Mouse (Mus musculus) megakaryocyte progenitor cell, adult 5-6 weeks (primary cell): Measurements from ENCODE around the gene Ankrd53. TPM values are rescaled to one million over a fixed set of nuclear protein-coding genes. Genes with fewer than 3 reads are reported as not detected.

Experiments used
- ATAC-seq: replicated peaks from 2 replicates; pipeline ENCODE4 v1.8.0; 2016; ENCODE audit warnings: mild to moderate bottlenecking, moderate TSS enrichment, inconsistent platforms; ENCODE audit not compliant: poor library complexity
- total RNA-seq, 2 experiments: library from RNA; stranded (forward) in 1 of 2; stranded (reverse) in 1 of 2; fragments of 157-497, 149-512 nt in 1 of 2; fragments of 200-1000 nt in 1 of 2; gene quantifications; 2 replicates each; pipeline versions ENCODE4 v1.2.3 to v1.2.4; 2015 to 2017

The Ankrd53 gene
- total RNA-seq (2015), result not detected in 2 replicates
- not detected in 2 replicates for total RNA-seq (2017)

DNA sequence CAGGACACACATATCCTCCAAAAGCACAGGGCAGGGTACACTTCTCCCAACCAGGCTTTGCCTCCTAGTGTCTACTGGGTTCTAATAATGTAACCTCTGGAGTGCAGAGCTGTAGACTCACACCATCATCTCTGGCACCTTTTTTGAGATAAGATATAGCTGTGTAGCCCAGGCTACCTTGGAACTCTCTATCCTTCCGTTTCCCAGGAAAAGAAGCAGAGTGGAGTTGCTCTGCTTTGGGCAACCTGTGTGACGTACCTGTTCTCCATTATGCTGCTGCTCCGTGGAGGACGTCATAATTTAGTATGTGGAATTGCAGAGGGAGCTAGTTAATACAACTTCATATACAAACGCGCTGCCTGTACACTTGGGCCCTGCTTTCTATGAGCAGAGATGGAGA is at the start of gene Ankrd53:
Gene Ankrd53, plus strand, starts transcription at position 301 of the 400 bp plus-strand sequence.
- ATAC-seq, result no peak

DNA sequence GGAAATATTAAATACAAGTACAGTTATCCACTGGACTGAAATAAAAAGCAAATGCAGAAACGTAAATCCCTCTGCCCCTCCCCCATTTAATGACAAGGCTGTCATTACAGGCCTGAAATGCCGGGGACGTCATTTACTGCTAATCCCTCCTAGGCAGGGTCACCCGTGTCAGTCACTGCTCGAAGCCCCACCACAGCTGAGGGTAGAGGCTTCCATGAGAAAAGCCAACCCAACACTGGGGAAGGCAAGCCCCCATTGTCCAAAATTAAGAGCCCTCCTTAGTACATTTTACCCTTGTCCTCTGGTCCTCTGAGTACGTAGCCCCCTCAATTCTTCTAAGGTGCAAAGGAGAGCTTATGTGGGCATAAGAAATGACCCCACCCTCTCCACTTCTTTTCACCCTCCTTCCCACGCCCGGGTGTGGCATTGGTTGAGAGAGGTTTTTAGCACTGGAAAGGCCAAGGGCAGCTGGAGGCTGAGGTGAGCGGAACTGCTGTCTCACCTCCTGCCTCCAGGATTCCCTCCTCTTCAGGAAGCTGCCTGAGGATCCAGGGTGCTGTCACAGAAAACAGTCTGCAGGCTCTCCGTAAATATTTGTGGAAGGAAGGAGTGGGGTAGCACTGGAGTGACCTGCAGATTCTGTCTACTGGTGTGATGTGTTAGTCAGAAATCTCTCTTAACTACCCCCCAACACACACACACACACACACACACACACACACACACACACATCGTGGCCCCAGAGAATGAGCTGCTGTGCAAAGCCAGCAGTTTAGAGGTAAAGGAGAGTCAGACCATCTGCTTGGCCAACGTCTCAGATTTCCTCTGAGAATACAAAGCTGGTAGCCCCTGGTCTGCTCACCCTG is 48.9 kb upstream of the Ankrd53 start:
- no peak for ATAC-seq

DNA sequence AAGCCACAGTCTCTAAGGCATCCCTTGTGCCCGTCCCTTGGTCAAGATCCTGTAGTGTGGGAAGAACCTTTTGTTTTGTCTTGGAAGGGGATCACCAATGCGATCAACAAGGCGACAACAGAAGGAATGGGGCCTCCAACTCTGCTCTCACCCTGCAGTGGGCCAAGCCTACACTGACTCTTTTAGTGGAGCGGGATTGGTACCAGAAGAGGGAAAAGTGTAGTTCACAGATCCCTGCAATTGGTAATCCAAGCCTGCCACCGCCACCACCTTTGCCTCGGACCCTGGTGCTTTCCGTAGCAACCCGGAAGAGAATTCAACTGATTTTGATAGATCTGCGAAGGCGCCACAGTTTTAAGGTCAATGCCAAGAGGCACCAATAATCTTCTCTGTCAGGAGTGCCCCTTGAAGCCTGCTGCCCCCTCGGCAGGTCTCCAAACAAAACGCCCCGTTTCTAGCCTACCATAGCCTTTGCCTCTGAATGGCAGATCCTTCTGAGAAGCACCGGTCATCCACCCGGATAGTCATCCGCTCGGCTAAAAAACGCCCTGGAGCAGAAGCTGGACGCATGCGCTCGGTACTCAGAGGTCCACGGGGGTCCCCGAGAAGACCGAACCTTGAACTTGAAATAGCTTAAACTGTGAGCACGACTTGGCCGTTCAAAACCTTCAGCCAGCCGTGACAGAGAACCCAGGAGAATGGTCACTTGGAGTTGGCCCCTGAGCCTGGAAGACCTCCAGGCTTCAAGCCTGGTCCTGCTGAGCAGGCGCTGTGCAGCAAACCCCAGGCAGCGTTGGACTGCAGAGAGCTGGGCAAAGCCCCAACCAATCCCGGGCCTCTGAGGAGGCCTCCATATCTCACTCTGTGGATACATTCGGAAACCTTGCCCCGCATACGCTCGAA is 48.0 kb upstream of the Ankrd53 start:
- no peak for ATAC-seq

DNA sequence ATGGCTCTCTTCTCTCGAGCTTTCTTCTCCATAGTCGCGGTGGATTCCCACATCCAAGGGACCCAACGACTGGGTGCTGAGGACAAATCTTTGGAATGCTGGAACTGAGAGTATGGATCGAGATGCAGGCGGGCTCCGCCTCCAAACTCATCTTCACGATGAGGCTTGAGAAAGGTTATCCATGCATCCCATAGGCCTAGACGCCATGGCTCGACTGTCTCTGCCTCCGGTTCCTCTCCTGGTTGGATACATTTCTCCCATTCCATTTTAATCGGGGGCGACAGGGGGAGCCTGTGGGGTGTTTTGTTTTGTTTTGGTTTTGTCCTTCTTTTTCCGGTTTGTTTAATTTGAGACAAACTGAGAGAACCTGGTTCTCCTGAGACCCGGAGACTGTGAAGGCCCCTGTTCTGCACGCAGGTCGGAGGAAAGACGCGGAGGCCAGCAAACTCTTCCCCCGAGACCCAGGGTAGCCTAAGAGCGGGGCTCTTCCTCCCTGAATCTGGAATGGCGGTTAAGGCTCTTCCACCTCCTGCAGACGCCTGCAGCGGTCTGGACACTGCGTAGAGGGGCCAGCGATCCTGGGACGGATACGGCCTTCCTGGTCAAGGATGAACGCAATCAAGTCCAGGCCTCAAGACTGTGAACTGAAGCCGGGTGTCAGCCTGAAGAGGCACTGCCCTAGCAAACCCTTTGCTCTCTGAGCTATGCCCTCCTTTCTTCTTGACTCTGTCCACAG is 46.8 kb upstream of the Ankrd53 start:
- no peak for ATAC-seq

DNA sequence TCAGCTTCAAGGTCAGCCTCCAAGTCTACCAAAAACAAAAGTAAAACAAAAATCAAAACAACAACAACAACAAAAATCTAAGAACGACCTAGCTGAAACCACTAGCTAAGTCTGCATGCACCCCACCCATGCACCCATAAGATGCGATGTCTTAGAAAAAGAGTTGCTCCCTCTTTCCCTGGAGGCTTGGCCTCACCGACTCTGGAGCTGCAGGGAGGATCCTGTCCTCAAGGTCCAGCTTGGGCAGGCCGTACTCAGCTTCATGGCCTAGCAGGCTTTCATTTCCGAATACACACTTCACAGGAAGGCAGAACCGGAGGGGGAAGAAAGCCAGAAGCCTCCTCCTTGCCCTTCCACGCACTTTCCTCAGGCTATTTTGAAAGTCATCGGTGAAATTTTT is 45.4 kb upstream of the Ankrd53 start:
- ATAC-seq, result no peak

DNA sequence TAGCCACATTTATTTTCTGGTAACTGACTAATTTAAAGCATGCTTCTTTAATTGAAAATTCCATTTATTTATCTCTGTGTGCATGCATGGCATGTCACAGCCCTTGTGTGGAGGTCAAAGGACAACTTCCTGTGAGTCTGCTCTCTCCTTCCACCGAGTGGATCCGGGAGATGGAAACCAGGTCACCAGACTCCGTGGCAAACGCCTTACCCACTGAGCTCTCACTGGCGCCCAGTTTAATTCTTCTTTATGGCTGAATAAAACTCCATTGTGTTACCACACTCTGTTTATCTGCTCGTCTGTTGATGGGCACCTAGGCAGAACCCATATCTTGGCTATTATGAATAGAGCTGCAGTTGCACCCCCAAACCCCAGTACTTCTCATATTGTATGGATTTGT is 39.9 kb upstream of the Ankrd53 start:
- no peak for ATAC-seq

DNA sequence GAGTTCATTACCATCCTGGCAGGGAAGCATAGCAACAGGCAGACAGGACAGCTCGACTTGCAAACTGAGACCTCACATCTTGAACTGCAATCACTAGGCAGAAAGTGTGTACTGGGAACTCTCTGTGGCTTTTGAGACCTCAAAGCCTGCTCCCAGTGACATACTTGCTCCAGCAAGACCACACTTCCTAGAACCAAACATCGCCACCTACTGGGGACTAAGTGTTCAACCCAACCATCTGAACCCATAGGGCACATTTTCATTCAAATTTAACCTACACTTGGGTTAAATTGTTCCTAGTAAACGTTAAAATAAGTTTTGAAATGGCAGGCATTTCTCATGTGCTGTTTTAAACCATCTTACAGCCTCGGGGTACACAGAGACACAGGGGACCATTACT is 35.3 kb upstream of the Ankrd53 start:
- no peak for ATAC-seq

DNA sequence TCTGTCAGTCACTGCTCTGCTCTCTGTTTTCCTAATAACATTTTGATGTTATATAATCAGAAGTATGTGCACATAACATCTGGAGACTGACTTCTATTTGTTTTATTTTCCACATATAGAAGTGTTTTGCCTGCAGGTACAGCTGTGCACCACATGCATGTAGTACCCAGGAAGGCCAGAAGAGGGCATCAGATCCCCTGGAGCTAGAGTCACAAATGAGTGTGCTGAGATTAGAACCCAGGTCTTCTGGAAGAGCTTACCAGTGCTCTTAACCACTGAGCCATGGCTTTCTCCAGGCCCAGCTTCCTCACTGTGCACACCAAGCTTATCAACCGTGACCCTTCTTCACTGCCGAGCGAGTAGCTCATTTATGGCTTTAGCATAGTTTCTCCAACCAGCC is 34.0 kb upstream of the Ankrd53 start:
- ATAC-seq, result peak; percentile 54; the same call in 1 of the 2 replicates

DNA sequence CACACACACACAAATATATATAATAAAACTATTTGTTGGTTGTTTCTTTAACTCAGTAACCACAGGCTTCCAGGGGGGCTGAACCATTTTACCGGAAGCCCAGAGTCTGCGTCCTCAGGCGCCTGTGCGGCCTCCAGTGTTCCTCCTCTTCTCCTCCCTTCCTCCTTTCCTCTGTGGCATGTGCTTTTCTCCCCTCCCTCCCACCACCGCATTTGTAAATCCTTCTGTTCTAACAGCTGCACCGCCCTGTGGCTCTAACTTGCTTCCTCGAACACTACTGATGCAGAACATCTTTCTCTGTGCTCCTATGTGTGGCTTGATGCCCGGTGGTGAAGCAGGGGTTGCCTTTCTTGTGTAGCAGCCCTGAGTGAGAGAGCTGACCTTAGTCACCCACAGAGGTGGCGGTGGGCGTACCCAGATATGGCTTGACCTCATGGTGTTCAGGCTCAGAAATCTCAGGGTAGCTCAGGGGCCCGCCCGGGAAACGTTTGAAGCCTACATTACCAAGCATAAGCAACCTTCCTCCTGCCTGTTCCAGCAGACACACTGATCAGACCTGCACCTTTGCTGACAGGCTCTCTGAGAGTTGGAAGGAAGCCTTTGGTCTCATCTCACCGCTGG is 33.0 kb upstream of the Ankrd53 start:
- no peak for ATAC-seq

DNA sequence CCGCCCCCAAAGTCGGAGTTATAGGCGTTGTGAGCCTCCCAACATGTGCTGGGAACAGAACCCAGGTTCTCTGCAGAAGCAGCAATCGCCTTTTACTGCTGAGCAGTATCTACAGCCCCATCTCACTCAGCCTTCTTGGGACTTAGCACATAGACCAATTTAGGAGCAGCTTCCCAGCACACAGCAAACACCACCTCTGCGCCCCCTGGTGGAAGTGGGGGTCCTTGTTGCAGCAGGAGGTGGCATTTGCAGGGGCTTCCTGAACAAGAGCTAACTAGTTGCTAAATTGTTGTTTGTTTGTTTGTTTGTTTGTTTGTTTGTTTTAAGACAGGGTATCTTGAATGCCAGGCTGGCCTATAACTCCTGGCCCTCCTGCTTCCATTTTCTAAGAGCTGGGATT is 31.3 kb upstream of the Ankrd53 start:
- ATAC-seq, result peak; percentile 85

DNA sequence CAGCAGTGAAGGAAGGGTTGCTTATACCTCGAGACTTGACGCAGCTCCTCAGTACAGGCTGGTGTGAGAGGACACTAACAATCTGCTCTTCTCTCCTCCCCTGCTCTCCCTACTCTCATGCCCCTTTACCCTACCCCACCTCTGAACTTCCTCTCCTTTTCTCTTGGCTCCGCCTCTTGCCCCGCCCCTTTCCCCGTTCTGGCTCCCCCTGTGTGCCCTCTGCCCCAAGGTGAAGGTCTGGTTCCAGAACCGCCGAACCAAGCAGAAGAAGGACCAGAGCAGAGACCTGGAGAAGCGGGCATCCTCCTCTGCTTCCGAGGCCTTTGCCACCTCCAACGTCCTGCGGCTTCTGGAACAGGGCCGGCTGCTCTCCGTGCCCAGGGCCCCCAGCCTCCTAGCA is 25.1 kb upstream of the Ankrd53 start:
- ATAC-seq, result no peak

DNA sequence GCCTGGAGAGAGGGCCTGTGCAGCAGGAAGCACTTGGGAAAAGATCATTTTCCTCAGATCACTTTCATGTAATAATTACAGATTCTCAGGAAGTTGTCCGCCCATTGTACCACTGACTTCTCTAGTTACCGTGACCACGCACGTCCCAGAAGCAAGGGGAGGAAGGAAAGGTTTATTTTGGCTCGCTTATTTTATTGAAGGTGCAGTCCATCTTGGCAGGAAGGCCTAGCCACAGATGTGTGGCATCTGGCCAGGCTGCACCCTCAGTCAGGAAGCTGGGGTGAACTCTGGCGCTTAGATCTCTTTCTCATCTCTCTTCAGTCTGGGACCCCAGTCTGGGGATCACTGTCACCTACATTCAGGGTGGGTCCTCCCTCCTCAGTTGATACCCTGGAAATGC is 23.8 kb upstream of the Ankrd53 start:
- ATAC-seq, result 0 out of 2 replicates have a peak, but pooled peaks have one; percentile 29

DNA sequence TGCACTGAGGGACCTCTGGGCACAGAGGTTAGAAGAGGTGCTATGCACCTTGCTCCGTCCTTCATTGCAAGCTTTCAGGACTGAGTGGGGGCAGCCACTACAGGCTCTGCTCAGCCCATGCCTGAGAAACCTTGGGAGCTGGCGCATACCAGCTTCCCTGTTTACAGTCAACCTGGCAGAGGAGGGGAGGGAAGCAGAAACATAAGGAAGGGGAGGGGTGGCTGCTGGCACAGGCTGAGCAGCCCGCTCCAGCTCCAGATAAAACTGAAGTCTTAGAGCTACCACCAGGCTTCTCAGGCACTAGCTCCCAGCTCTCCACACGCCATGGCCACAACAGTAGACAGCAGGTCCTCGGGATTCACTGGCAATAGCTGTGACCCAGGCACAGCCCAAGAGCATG is 19.7 kb upstream of the Ankrd53 start, which contains the start of gene Atp6v1b1:
Gene Atp6v1b1, plus strand, starts transcription at position 230 of the 400 bp plus-strand sequence.
- no peak for ATAC-seq

DNA sequence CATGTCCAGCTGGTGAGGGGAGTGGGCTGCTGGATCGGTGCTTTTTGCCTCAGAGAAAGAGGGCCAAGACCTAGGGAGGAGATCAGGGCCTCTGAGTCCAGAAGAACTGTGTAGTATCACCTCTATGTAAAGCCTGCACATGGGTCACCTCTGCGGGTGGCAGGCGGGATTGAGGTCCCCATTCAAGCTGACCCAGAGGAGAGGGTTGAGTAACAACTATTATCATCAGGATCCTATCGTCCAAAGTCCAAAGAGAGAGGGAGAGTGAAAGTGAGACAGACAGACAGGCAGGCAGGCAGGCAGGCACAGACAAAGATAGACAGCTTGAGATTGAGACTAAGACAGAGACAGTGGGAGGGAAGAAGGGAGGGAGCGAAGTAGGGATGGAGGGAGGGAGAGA is 19.2 kb upstream of the Ankrd53 start:
- no peak for ATAC-seq

DNA sequence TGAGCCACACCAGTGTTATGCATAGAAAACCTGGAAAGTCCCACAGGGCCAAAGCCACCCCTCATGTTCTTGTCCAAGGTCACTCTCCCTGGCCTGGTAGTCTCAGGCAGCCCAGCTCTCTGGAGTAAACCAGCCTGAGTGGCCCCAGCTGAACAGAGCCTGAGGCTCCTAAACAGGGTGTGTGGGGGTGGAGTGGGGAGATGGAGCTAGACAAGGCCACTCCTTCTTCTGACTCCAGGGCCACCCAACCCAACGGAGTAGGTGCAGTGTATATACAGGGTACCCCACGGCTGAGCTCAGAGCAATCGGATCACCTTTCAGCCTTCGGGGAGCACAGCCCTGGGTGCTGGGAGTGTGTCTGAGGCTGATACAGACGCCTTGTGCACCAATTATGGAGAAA is 18.3 kb upstream of the Ankrd53 start:
- ATAC-seq, result no peak

DNA sequence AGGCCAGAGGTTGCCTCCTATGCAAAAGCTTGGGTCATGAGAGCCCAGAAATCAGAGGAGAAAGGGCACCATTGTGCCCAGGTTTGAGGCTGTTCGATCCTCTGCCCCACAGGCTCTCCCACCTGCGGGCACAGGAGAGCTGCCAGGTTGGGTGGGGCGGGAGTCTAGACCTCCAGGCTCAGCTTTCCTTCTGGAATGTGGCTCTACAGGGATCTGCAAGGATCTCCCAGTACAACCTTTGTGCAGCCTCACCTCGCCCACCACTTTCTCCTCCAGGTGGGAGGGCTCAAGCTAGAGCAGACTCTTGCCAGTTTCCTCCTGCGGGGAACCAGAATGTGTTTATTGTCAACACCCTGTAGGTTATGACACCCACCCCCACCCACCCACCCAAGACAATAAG is 17.9 kb upstream of the Ankrd53 start:
- ATAC-seq, result no peak

DNA sequence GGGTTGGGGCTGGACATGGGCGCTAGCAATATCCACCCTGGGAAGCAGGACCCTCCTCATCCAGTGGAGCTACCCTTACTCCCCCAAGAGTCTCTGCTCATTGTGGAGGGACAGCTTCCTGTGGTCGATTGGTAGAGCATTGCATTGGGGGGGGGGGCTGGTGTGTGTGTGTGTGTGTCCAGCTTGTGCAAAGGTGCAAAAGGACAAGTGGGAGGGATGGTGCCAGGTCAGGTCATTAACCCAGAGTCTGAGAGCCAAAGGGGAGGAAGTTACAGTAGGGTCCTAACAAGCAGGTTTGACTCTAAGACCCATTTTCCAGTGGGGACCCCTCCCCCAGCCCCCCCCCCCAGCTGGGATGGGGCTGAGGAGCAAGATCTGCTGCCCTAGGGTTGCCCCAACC is 17.0 kb upstream of the Ankrd53 start:
- no peak for ATAC-seq

DNA sequence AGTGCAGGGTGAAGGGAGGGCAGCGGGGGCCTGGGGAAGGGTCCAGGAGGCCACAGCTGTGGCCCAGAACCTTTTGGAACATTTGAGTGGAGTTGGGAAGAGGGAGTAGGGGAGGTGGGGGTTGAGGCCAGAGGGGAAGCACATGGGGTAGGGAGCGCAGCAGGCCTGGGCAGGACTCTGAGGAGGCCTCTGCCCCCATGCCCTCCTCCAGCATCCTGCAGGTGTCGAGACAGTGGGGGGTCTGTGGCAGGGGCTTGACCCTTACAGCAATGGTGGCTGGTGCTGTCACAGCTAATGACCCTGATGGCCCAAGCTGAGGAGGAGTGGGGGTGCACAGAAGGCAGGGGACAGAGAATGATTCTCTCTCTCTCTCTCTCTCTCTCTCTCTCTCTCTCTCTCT is 13.2 kb upstream of the Ankrd53 start:
- ATAC-seq, result no peak

DNA sequence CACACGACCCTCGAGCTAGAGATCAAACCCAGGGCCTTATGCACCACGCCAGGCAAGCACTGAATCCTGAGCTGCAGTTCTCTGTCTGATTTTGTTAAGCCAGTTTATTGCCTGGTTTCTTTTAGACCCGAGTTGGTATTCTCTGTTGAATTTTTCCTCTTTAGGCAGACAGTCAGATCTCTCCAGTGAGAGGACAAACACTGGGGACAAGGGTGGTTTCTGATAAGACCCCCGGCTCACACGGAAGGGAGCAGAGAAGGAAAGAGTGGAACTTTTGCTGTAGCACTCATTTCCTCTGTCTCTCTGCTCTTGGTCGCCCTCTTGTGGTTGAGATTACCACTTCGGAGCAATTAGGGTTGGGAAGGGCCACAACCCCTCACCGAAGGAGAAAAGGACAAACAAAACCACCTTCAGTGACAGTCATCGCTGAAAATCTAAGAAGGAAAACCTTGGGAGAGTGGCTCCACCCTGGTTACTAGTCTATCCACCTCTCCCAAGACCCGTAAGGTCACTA is 12.2 kb upstream of the Ankrd53 start:
- peak; percentile 83 for ATAC-seq

DNA sequence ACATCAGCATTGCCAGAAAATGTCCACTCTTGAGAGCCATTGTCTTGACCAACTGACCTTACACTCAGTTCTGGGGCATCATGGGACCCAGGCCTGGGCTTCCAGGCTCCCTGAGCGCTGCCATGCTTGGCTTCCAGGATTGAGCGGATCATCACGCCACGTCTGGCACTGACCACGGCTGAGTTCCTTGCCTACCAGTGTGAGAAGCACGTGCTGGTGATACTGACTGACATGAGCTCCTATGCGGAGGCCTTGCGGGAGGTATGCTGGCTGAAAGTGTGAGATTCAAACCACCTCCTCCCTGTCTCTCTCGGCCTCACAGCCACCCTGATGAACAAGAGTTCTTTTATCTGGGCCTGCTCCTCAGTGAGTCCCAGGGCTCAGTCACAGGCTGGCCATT is 6.4 kb upstream of the Ankrd53 start:
- no peak for ATAC-seq
